Mouse (Mus musculus) embryonic fibroblast, embryonic 13.5 days (primary cell): ENCODE measurements at regions not wholly inside any gene's neighbourhood (a gene's known extent, or its start where the extent isn't known, plus 50 kb on each side); places are given as distances from the start of the nearest gene placed in this dataset.

Experiments used
- H3K27ac ChIP-seq: 2 replicates; pipeline ENCODE4 v1.5.1; 2012; ENCODE audit warnings: low read length, control low read depth, inconsistent platforms; ENCODE audit not compliant: insufficient read depth
- H3K4me1 ChIP-seq: 2 replicates; pipeline ENCODE4 v1.6.1; 2011; ENCODE audit warnings: low read length; ENCODE audit not compliant: control insufficient read depth, insufficient read depth
- H3K4me3 ChIP-seq: 2 replicates; pipeline ENCODE4 v1.5.1; 2011; ENCODE audit warnings: mild to moderate bottlenecking, control low read depth, low read length; ENCODE audit not compliant: insufficient read depth
- CTCF ChIP-seq: IDR thresholded peaks from 2 replicates; pipeline ENCODE4 v1.5.1; 2011; ENCODE audit warnings: mild to moderate bottlenecking, control low read depth, low read length, moderate library complexity, borderline replicate concordance; ENCODE audit not compliant: insufficient read depth
- POLR2A ChIP-seq: IDR thresholded peaks from 2 replicates; pipeline ENCODE4 v1.6.1; 2011; ENCODE audit warnings: low read depth, mild to moderate bottlenecking, control low read depth, low read length, moderate library complexity

DNA sequence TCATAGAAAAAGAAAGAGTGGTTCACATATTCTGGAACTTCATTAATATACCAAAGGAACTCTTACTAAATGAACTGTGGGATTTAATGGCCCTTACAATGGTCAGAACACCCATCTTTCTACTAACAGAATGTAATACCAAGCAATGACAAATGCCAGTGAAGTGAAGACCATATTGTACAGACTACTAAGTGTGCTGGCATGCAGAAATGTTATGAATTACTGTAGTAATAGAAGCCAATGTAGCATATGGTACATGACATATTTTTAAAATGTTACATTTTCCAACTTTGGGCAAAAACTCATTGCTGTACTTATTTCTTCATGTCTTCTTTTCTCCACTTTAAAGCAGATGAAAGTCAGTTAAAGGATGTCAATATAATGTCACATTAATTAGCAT, 513.7 kb upstream of the Slc8a1 start:
- TF ChIP-seq POLR2A (no peak), CTCF (no peak)
- Histone ChIP-seq H3K27ac (no peak overlapping the region), H3K4me3 (no peak overlapping the region), H3K4me1 (no peaks in the 10 kb centered on the region)

DNA sequence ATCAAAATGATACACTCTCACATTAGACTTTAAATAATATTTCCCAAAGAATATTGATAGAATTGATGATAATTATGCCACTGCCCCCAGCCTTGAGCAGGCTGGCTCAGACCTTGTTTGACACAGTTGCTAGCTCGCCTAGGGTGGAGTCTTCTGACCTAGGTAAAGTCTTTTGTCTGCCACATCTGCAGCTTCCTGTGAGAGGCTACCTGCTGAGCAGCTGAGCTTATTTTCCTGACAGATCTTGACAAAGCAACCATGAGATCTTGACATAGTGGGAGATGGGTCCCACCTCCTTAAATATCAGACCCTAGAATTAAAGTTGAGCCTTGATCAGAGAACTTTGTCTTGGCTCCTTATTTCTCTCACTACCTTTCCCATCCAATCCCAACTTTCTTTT, 500.2 kb upstream of the Slc8a1 start:
- TF ChIP-seq POLR2A (no peak), CTCF (no peak)
- no peak overlapping the region for H3K27ac ChIP-seq
- no peaks in the 10 kb centered on the region for H3K4me1 ChIP-seq
- no peak overlapping the region for H3K4me3 ChIP-seq

DNA sequence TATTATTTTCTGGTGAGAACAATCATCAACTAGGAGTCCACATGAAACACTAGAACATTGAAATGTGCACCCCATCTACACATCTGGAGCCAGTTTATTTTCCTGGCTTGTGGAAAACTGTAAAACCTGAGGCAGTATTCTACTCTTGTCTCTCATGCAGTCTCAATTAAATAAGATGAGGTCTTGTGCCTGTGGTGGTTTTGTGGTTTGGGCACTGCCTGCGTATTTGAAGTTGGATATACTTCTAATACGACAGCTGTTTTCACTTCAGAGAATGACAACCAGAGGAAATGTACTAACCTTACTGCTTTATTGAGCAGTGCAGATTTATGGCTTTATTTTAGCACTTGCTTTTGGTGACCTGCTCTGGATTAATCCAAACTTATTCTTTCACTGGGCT, 499.3 kb upstream of the Slc8a1 start:
- no peak overlapping the region for H3K27ac ChIP-seq
- no peaks in the 10 kb centered on the region for H3K4me1 ChIP-seq
- TF ChIP-seq CTCF (no peak), POLR2A (no peak)
- H3K4me3 ChIP-seq: no peak overlapping the region

DNA sequence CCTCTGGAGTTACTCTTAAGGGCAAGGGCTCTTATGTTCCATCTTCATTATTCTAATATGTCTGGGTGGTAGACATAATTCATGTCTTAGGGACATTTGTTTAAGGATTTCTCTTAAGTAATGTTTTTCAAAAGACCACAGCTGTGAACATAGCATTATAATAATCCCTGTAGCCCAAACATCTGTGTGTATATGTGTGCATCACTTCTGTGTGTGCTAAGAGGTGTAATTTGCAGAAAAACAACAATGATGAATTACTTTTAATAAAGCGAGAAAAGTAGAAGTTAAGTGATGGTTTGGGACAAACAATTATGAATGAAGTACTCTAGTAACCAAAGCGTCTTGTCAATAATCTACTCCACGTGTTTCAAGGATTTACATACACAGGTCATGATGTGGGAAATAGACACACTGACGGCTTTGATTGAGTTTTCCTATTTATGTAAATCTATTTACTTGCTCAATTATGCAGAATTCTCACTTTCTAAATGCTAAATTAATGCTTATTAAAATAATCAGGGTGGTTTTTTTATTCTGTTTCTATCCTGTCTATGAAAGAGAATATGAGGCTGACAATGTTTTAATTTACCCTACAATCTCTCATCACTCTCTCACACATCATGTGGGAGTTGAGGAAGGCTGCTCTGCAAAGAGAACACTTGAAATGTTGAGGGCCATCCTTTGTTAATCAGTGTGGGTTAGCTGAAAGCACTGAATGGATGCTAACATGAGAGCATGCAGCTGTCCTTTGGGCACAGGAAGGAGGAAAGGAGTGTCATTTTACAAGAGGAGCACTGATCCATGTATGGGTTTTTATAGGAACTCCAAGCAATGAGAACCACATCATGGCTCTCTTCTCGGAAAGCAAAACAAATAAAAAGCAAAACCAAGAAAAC, 477.8 kb upstream of the Slc8a1 start:
- Histone ChIP-seq H3K27ac (no peak overlapping the region), H3K4me3 (no peak overlapping the region), H3K4me1 (no peaks in the 10 kb centered on the region)
- no peak for TF ChIP-seq CTCF
- TF ChIP-seq POLR2A: no peak

DNA sequence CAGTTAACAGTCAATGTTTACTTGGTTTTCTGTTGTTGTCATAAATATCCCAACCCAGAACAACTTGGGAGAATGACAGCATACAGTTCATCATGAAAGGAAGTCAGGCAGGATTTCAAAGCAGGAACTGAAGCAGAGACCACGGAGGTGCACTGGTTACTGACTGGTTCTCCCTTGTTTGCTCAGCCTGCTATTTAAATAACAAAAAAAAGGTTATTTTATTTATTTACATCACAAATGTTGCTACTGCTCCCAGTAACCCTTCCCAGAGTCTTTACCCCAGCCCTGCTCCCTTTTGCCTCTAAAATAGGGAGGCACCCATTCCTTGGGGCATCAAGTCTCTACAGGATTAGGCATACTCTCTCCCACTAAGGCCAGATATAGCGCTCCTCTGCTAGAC, 461.8 kb upstream of the Slc8a1 start:
- H3K4me3 ChIP-seq: no peak overlapping the region
- no peaks in the 10 kb centered on the region for H3K4me1 ChIP-seq
- H3K27ac ChIP-seq: no peak overlapping the region
- TF ChIP-seq CTCF (no peak), POLR2A (no peak)

DNA sequence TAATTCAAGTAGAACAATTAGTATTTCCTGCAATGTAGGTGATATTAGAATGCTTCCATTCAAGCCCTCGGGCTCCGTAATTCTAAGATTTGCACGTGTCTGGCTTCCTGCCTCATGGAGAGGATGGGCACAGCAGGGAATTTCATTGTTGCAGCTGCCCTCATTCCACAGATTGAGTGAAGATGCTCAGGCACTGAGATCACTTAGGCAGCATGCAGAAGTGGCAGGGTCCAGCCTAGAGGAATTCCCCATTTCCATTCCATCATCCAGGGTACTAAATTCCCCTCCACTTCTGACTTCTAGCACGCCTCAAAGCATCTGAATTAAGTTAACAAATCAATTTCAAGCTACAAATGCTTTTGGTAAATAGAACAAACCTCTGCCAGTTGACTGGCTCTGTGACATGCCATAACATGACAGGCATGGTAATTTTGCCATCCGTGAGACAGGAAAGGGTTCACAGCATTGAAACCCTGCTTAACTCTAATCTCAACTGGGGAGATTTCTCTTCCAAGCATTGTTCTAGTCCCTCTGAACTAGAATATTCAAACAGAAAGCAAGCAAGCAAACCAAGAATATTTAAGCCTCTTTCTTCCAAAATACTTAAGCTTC, 461.0 kb upstream of the Slc8a1 start:
- Histone ChIP-seq H3K4me1 (no peaks in the 10 kb centered on the region), H3K27ac (no peak overlapping the region), H3K4me3 (no peak overlapping the region)
- no peak for TF ChIP-seq CTCF
- TF ChIP-seq POLR2A: no peak

DNA sequence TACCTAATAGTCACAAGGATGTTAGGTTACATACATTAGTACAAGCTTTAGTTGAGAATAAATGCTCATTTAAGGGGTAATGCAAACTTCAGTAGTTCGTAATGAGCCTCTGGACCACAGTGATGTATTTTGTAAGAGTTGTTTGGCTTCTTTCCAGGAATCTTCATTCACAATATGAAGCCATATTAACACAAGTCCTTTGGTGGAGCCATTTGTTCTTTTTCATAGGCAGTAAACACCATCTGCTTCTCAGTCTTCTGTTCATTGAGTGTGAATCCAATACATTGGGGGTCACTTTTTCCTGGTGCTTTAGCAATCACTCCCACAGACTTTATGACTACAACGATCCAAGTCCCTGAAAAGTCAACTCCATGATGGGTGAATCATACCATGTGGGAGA, 446.1 kb upstream of the Slc8a1 start:
- no peak overlapping the region for H3K4me3 ChIP-seq
- TF ChIP-seq POLR2A (no peak), CTCF (no peak)
- H3K27ac ChIP-seq: no peak overlapping the region
- no peaks in the 10 kb centered on the region for H3K4me1 ChIP-seq

DNA sequence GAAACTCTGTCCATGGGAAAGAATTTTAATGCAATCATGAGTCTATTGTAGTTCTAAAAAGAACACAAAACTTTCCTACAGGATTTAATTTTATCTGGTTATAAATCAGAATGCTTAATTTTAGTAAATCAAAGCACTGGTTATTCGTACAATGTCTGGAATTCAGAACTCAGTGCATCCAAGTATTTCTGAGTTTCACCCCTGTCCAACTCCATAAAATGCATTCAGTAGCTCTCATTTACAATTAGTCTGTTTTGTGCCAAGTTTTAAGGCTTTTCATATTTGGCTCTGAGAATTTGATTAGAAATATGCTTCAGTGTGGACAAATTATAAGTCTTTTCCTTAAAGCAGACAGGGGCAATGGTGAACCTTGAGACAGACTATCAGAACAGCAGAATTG, 433.0 kb upstream of the Slc8a1 start:
- H3K27ac ChIP-seq: no peak overlapping the region

DNA sequence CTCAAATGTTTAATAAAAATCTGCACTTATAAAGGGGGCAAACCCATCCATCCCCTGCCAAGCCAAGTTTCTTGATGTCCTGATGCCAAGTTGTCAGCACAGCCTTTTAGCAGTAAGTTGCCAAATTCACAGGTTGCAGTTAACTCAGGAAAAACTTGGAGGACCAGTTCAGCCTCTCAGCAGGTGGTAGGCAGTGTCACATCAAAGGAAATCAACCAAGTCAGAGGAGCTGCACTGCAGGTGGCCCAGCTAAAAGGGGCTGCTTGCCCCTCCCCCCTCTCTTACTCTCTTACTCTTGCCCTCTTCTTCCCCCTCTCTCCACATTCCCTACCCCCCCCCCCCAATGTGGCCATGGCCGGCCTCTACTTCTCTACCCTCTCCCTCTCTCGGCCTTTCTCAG, 415.3 kb upstream of the Slc8a1 start:
- TF ChIP-seq CTCF (no peak), POLR2A (no peak)
- Histone ChIP-seq H3K4me3 (no peak overlapping the region), H3K27ac (no peak overlapping the region), H3K4me1 (no peaks in the 10 kb centered on the region)

More for the DNA sequence above, 433.0 kb upstream of the Slc8a1 start:
- Histone ChIP-seq H3K4me3 (no peak overlapping the region), H3K4me1 (no peaks in the 10 kb centered on the region)
- no peak for TF ChIP-seq POLR2A
- no peak for TF ChIP-seq CTCF

DNA sequence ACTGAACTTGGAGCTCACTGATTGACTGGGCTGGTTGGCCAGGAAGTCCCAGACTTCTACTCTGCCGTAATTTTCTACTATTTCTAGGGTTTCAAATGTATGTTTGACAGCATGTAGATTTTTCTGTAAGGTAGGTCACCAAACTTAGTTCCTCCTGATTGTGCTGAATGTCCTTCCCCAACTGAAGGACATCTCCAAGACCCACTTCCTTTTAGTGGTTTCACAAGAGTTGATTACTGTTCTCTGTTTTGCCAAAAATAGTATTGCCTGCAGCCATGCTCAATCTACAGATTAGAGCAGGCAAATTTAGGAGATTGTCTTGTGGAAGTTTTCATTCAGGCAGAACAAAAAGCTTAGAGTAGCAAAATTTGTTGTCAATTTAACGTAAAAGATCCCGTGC, 396.7 kb upstream of the Slc8a1 start:
- no peaks in the 10 kb centered on the region for H3K4me1 ChIP-seq
- TF ChIP-seq CTCF (no peak), POLR2A (no peak)
- no peak overlapping the region for H3K27ac ChIP-seq
- no peak overlapping the region for H3K4me3 ChIP-seq

DNA sequence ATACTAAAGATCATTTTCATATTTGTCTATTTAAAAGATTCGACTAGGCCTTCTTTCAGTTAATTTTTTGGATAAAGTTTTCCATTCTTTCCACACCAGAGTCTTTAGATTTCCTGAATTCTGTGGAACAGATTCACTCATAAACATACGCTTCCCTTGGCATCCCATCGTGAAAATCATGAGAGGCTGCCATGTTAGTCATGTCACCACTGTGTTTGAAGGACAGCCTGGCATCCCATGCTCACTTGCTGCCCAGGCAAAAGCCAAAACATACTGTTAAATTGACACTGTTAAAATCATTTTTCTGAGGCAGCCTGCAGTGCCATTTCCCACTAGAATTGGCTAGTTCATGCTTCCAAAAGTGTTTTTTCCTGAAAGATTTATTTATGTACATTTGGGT, 394.8 kb upstream of the Slc8a1 start:
- Histone ChIP-seq H3K27ac (no peak overlapping the region), H3K4me3 (no peak overlapping the region), H3K4me1 (no peaks in the 10 kb centered on the region)
- TF ChIP-seq CTCF: no peak
- no peak for TF ChIP-seq POLR2A
